Mouse (Mus musculus) CH12.LX (cell line): ENCODE measurements around the gene T2. TPM values are rescaled to one million over a fixed set of nuclear protein-coding genes. Genes with fewer than 3 reads are reported as not detected.
A peak's percentile ranks its signal among the peaks of the same experiment; 100 is the strongest.

Experiments
- DNase-seq: peaks from one replicate; pipeline ENCODE4 v3.0.0-alpha.2; 2013; ENCODE audit errors: extremely low read depth
- H3K27ac ChIP-seq: 2 replicates; pipeline ENCODE4 v1.5.1; 2012; ENCODE audit warnings: low read depth, mild to moderate bottlenecking, control low read depth, moderate library complexity; ENCODE audit not compliant: insufficient read depth
- H3K27me3 ChIP-seq: replicated peaks from 2 replicates; pipeline ENCODE3; 2012; ENCODE audit warnings: inconsistent platforms
- H3K36me3 ChIP-seq, 2 experiments: replicated peaks in 1 of 2; 2 replicates each; pipeline versions ENCODE3 to v1.6.1; 2012; ENCODE audit warnings: inconsistent platforms in 1 of 2, low read length in 1 of 2, mild to moderate bottlenecking in 1 of 2, mixed read lengths in 1 of 2, moderate library complexity in 1 of 2; ENCODE audit not compliant: control insufficient read depth in 1 of 2, insufficient read depth in 1 of 2
- H3K4me1 ChIP-seq, 2 experiments: 2 replicates each; pipeline ENCODE4 v1.6.1; 2012; ENCODE audit warnings: inconsistent platforms in 1 of 2, moderate library complexity in 1 of 2; ENCODE audit not compliant: insufficient read depth in 2 of 2, control insufficient read depth in 1 of 2
- H3K4me2 ChIP-seq: 2 replicates; pipeline ENCODE4 v1.6.1; 2012; ENCODE audit warnings: low read depth, mild to moderate bottlenecking, control low read depth; ENCODE audit not compliant: poor library complexity, insufficient read depth, severe bottlenecking
- H3K4me3 ChIP-seq, 3 experiments: fragments of 150-350 bp in 1 of 3; sonication (generic) in 1 of 3; replicated peaks in 1 of 3; 2 replicates each; pipeline versions ENCODE3 to v1.5.1; 2011 to 2012; ENCODE audit warnings: low read depth in 2 of 3, low read length in 2 of 3, mild to moderate bottlenecking in 2 of 3, moderate library complexity in 2 of 3, control low read depth in 1 of 3, improper control_type of control experiment in 1 of 3, inconsistent platforms in 1 of 3, mixed read lengths in 1 of 3; ENCODE audit not compliant: poor library complexity in 1 of 3
- H3K79me2 ChIP-seq: replicated peaks from 2 replicates; pipeline ENCODE4 v1.6.1; 2012; ENCODE audit warnings: mild to moderate bottlenecking, moderate library complexity; ENCODE audit not compliant: control insufficient read depth, poor library complexity, insufficient read depth, severe bottlenecking; ENCODE audit errors: extremely low read depth
- H3K9ac ChIP-seq: 2 replicates; pipeline ENCODE4 v1.6.1; 2012; ENCODE audit warnings: low read depth, mild to moderate bottlenecking, control low read depth, moderate library complexity; ENCODE audit not compliant: insufficient read depth
- H3K9me3 ChIP-seq: replicated peaks from 2 replicates; pipeline ENCODE3; 2012; ENCODE audit warnings: low read length, inconsistent platforms, mixed read lengths
- CHD1 ChIP-seq: IDR thresholded peaks from 2 replicates; pipeline ENCODE4 v1.6.1; 2012; ENCODE audit warnings: low read depth, low read length, improper control_type of control experiment, inconsistent platforms
- CHD2 ChIP-seq: IDR thresholded peaks from 2 replicates; pipeline ENCODE4 v1.6.1; 2011; ENCODE audit warnings: low read length, improper control_type of control experiment
- CTCF ChIP-seq, 2 experiments: IDR thresholded peaks in 1 of 2; conservative IDR thresholded peaks in 1 of 2; 2 replicates each; pipeline ENCODE4 v1.5.1; 2011 to 2012; ENCODE audit warnings: low read depth in 2 of 2, low read length in 2 of 2, improper control_type of control experiment in 1 of 2, inconsistent platforms in 1 of 2, mild to moderate bottlenecking in 1 of 2, moderate library complexity in 1 of 2
- EP300 ChIP-seq: IDR thresholded peaks from 2 replicates; pipeline ENCODE4 v1.6.1; 2011; ENCODE audit warnings: low read length, improper control_type of control experiment
- ETS1 ChIP-seq: conservative IDR thresholded peaks from 2 replicates; pipeline ENCODE4 v1.6.1; 2012; ENCODE audit warnings: low read depth, mild to moderate bottlenecking, inconsistent platforms, low read length, improper control_type of control experiment, moderate library complexity
- IRF4 ChIP-seq: IDR thresholded peaks from 2 replicates; pipeline ENCODE4 v1.6.1; 2014; ENCODE audit warnings: low read depth, mild to moderate bottlenecking, inconsistent platforms, low read length, improper control_type of control experiment
- JUN ChIP-seq: IDR thresholded peaks from 2 replicates; pipeline ENCODE4 v1.6.1; 2011; ENCODE audit warnings: low read depth, mild to moderate bottlenecking, low read length, improper control_type of control experiment, moderate library complexity; ENCODE audit not compliant: insufficient read depth
- JUND ChIP-seq: conservative IDR thresholded peaks from 2 replicates; pipeline ENCODE4 v1.6.1; 2011; ENCODE audit warnings: low read depth, low read length, improper control_type of control experiment
- MAFK ChIP-seq: IDR thresholded peaks from 2 replicates; pipeline ENCODE4 v1.6.1; 2011; ENCODE audit warnings: low read length, improper control_type of control experiment; ENCODE audit not compliant: insufficient replicate concordance
- MAX ChIP-seq: IDR thresholded peaks from 2 replicates; pipeline ENCODE4 v1.6.1; 2011; ENCODE audit warnings: low read length, improper control_type of control experiment
- MXI1 ChIP-seq: IDR thresholded peaks from 2 replicates; pipeline ENCODE4 v1.6.1; 2011; ENCODE audit warnings: mild to moderate bottlenecking, low read depth, low read length, improper control_type of control experiment
- NRF1 ChIP-seq: IDR thresholded peaks from 2 replicates; pipeline ENCODE4 v1.6.1; 2014; ENCODE audit warnings: low read depth, mild to moderate bottlenecking, inconsistent platforms, low read length, improper control_type of control experiment, moderate library complexity
- PAX5 ChIP-seq: IDR thresholded peaks from 2 replicates; pipeline ENCODE4 v1.6.1; 2012; ENCODE audit warnings: low read length, inconsistent platforms, mixed read lengths
- POLR2A ChIP-seq: IDR thresholded peaks from 2 replicates; pipeline ENCODE4 v1.6.1; 2011; ENCODE audit warnings: low read depth, mild to moderate bottlenecking, improper control_type of control experiment, low read length
- POLR2AphosphoS2 ChIP-seq: IDR thresholded peaks from 2 replicates; pipeline ENCODE4 v1.6.1; 2011; ENCODE audit warnings: low read depth, low read length, improper control_type of control experiment
- RAD21 ChIP-seq: IDR thresholded peaks from 2 replicates; pipeline ENCODE4 v1.6.1; 2011; ENCODE audit warnings: low read depth, mild to moderate bottlenecking, low read length, improper control_type of control experiment, moderate library complexity
- SMC3 ChIP-seq: IDR thresholded peaks from 2 replicates; pipeline ENCODE4 v1.6.1; 2011; ENCODE audit warnings: low read depth, low read length, improper control_type of control experiment
- TBP ChIP-seq: conservative IDR thresholded peaks from 2 replicates; pipeline ENCODE4 v1.6.1; 2011; ENCODE audit warnings: low read depth, low read length, improper control_type of control experiment
- USF2 ChIP-seq: conservative IDR thresholded peaks from 2 replicates; pipeline ENCODE4 v1.6.1; 2011; ENCODE audit warnings: low read depth, low read length, improper control_type of control experiment
- ZKSCAN1 ChIP-seq: IDR thresholded peaks from 2 replicates; pipeline ENCODE4 v1.6.1; 2012; ENCODE audit warnings: low read depth, inconsistent platforms, low read length, improper control_type of control experiment, borderline replicate concordance
- ZMIZ1 ChIP-seq: IDR thresholded peaks from 2 replicates; pipeline ENCODE4 v1.6.1; 2012; ENCODE audit warnings: low read depth, mild to moderate bottlenecking, inconsistent platforms, low read length, improper control_type of control experiment
- ZNF384 ChIP-seq: IDR thresholded peaks from 2 replicates; pipeline ENCODE4 v1.6.1; 2012; ENCODE audit warnings: low read depth, low read length, improper control_type of control experiment, inconsistent platforms
- dilution Hi-C: fragments of 300-500 bp; cut with MboI; formaldehyde crosslinking; loops from 2 replicates; pipeline ENCODE4 v1.14.3; 2020; ENCODE audit warnings: low sequenced_read_pairs; ENCODE audit not compliant: extremely low pct_unique_long_range_greater_than_20kb, extremely low pct_ligation_motif_present
- in situ Hi-C: fragments of 300-500 bp; cut with MboI; formaldehyde crosslinking; loops from 3 replicates; pipeline ENCODE4 v1.14.3; 2019; ENCODE audit warnings: low sequenced_read_pairs, low pct_ligation_motif_present, low pct_unique_long_range_greater_than_20kb, mixed read lengths
- polyA plus RNA-seq: library from polyadenylated mRNA; unstranded; fragments of >175 nt; gene quantifications from 2 replicates; pipeline ENCODE4 v1.2.1, GENCODE M21; 2012; ENCODE audit warnings: low read depth; ENCODE audit not compliant: insufficient read length
- total RNA-seq, 2 experiments: library from RNA; depleted of rRNA; stranded (reverse); fragments of 300-350 nt in 1 of 2; fragments of >200 nt in 1 of 2; gene quantifications; 2 replicates each; pipeline ENCODE4 v1.2.3; 2012 to 2014

The T2 gene
- total and polyA plus RNA-seq, 3 experiments, result not detected

DNA sequence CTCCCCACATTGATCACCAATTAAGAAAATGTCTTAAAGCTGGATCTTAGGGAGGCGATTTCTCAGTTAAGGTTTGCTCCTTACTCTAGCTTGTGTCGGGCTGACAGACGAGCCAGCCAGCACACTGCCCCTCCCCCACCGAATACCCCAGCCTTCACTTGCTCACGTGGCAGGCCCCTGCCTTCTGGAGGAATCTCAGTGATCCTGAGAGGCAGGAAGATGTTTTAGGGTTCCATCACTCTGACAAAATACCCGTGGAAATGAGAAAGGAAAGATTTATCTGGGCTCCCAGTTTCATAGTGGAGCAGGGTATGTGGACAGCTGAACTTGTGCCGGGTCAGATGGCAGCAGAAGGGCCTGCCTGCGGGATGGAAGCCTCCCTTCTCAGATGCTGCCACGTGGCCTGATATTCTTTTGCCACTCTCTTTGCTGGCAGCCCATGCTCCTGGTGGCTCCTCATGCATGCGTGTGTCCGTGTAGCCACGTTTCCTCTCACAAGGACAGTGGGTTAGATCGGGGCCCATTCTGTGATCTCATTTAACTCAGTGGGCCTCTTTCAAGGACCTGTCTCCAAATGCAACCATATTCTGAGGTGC is 14.9 kb downstream of the T2 start:
- Histone ChIP-seq H3K79me2 (no peaks in the 10 kb centered on the region), H3K27ac (no peak overlapping the region), H3K9me3 (no peaks in the 10 kb centered on the region), H3K9ac (no peak overlapping the region), H3K36me3 (no peaks in the 10 kb centered on the region)
- dilution Hi-C loops, result no loop called here
- TF ChIP-seq JUN (no peak), POLR2AphosphoS2 (no peak), POLR2A (no peak), ZMIZ1 (no peak), RAD21 (no peak), USF2 (no peak), CTCF (conservative IDR thresholded peaks at IDR 0.05 in 1 of 2, IDR thresholded peaks at IDR 0.05 in 1 of 2; ENCODE audit: low read depth in 2 of 2, low read length in 2 of 2) (no peak), ZNF384 (no peak)
- TF ChIP-seq, all 38 proteins: peak for 0
- DNase-seq, result no peak
- Histone ChIP-seq H3K27me3 (peaks cover 1% of the 10 kb centered on the region), H3K4me2 (no peak overlapping the region), H3K4me1 (peaks cover 2 to 25% of the 10 kb centered on the region in 2 experiments; a peak in 2 of 4 replicates), H3K4me3 (no peak overlapping the region)
- in situ Hi-C loops, result loop anchor here (5.0 to 10.0 kb wide), 3 partner anchors 56 to 173 kb away; partner anchors contain the start of genes Mpc1 and Sft2d1

DNA sequence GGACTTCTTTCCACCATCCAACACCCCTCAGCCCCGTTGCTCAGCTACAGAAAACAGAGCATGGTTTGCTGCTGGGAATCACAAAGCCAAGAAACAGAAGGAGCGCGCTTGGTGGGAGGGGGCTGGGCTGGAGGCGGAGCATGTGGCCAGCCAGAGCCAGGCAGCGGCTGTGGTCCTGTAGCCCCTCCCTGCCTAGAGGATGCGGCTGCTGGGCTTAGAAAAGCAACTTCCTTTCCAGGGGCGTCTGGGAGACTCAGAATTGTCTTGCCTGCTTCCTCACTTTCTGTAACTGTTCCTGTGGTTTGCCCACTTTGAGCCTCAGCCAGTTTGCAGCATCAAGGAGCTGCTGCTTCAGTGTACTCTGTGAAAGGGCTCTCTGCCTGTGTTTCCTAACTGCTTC is 16.0 kb downstream of the T2 start:
- Histone ChIP-seq H3K9me3 (no peaks in the 10 kb centered on the region), H3K27ac (no peak overlapping the region), H3K79me2 (no peaks in the 10 kb centered on the region), H3K4me1 (peaks cover 2 to 27% of the 10 kb centered on the region in 2 experiments; a peak in 2 of 4 replicates), H3K27me3 (no peaks in the 10 kb centered on the region), H3K9ac (no peak overlapping the region), H3K4me3 (peak overlapping the region in 2 of 3 experiments; percentile 41 to 50), H3K36me3 (no peaks in the 10 kb centered on the region), H3K4me2 (peak overlapping the region; percentile 71)
- DNase-seq, result peak; percentile 66
- dilution Hi-C loops (no loop called here), in situ Hi-C loops (loop anchor here (5.0 to 10.0 kb wide), 3 partner anchors 57 to 175 kb away; partner anchors contain the start of genes Mpc1 and Sft2d1)
- TF ChIP-seq EP300, result no peak
- TF ChIP-seq CHD2, result 0 out of 2 replicates have a peak, but pooled peaks have one; percentile 29
- TF ChIP-seq POLR2A, result 0 out of 2 replicates have a peak, but pooled peaks have one; percentile 23

DNA sequence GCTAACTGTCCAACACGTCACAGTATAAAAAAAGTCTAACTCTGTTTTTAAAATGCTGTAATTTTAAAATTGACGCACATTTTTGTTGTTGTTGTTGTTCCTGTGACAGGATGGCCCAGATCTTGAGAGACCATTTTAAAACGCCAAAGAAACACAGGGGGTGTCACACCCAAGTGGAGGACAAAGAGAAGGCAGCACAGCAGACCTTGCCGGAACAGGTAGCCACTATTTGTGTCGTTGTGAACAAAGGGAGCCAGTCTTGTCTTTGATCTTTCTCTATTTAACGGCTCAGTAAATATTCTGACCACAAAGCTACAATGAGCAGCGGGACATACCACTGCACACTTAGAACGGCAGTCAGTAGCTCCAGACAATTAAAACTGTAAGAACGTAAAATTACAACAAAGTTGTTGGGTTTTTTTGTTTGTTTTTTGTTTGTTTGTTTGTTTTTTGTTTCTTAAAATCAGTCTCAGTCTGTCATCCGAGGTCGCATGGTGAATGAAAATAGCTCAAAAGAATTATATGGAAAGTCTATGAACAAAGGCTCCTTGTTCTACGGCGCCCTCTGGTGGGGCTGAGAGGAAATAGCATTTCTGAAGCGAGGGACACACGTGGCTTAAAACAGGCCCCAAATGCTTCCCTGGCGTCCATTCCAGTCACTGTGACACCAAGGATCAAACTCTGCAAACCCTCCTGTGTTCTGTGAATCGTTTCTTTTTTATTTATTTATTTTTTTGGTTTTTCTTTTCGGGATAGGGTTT is 16.7 kb downstream of the T2 start:
- peak overlapping the region; percentile 71 for H3K4me2 ChIP-seq
- dilution Hi-C loops (no loop called here), in situ Hi-C loops (loop anchor here (5.0 to 10.0 kb wide), 3 partner anchors 58 to 175 kb away; partner anchors contain the start of genes Mpc1 and Sft2d1)
- no peak for TF ChIP-seq CHD1
- TF ChIP-seq MAX, result peak; percentile 94
- TF ChIP-seq PAX5, result no peak
- TF ChIP-seq MAFK, result no peak
- no peak for TF ChIP-seq NRF1
- TF ChIP-seq MXI1, result peak; percentile 62; the same call in 1 of the 2 replicates
- TF ChIP-seq JUND, result no peak
- TF ChIP-seq TBP, result no peak
- no peak for TF ChIP-seq ZKSCAN1
- no peak for TF ChIP-seq ZNF384
- TF ChIP-seq IRF4, result no peak
- no peak for TF ChIP-seq POLR2A
- TF ChIP-seq CTCF (conservative IDR thresholded peaks at IDR 0.05 in 1 of 2, IDR thresholded peaks at IDR 0.05 in 1 of 2; ENCODE audit: low read depth in 2 of 2, low read length in 2 of 2), result peak; percentile 74 to 92
- TF ChIP-seq ZMIZ1, result no peak
- TF ChIP-seq POLR2AphosphoS2, result no peak
- TF ChIP-seq USF2, result no peak
- peak; percentile 86 for TF ChIP-seq SMC3
- TF ChIP-seq ETS1, result no peak

More for the DNA sequence above, 16.7 kb downstream of the T2 start:
- H3K27ac ChIP-seq, result no peak overlapping the region
- H3K4me3 ChIP-seq, result peak overlapping the region; percentile 21 to 50 (median 41)
- no peaks in the 10 kb centered on the region for H3K79me2 ChIP-seq
- no peaks in the 10 kb centered on the region for H3K36me3 ChIP-seq
- DNase-seq, result peak; percentile 85
- no peaks in the 10 kb centered on the region for H3K9me3 ChIP-seq
- no peak overlapping the region for H3K9ac ChIP-seq
- H3K27me3 ChIP-seq, result no peaks in the 10 kb centered on the region
- peaks cover 0 to 25% of the 10 kb centered on the region in 2 experiments; a peak in 2 of 4 replicates for H3K4me1 ChIP-seq
